Mouse (Mus musculus): ENCODE measurements around the gene Celf2. TPM values are rescaled to one million over a fixed set of nuclear protein-coding genes. Genes with fewer than 3 reads are reported as not detected.

Gene Celf2
- total RNA-seq, 2 experiments from 2014 or later, result 486 to 531 TPM

DNA sequence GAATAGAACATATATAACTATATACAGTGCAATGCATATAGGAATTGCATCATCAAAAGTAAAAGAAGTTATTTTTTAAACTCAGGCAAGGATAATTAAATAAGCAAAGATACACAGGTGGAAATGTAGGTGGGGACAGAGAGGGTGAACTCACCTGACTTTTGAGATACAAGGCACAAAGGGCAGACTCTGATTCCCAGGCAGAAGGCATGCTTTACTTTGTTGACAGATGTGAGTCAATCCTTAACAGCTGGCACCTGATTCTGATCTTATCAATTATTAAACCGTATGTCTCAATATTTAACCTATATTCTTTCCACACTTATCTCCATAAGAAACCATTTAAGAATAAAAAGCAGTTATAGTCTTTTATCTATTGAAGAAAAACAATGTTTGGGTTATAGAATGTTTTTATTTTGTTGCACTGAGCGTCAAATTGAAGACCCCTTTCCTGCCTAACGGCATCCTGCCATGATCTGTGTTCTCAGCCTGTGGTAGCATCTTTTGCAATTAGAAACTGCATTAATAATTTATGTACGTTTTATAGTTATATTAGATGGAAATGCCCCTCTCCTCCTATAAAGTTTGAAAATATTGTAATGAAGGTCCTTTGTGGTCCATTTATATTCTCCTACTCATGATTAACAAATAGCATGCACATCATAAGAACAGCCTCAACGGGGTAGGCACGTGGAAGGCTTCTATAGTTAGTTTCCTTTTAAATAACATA lies 491.8 kb downstream of the Celf2 start:
- DNase-seq, result no peak

- DNase-seq, result no peak
Observed at GRCm38 (mm10) chr2:7013126-7013525, 496.2 kb downstream of the Celf2 start.

DNA sequence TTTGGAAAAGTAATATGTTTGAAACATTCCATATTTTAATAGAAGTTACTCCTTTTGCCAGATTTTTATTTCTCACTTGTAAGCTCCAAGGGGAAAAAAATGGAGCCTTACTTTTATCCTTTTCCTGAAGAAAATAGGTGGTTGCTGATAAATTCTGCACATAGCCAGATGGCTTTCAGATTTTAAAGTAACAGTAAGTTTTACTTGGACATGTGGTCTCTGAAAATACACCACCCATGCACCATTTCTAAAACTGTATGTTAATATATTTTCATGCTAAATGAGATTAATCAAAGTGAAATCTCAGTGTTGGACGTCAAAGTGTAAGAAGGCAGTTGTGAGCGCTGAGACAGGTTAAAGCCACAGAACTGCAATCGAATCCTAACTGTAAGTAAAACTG lies 502.5 kb downstream of the Celf2 start:
- no peak for DNase-seq

- no peak for DNase-seq
Observed at GRCm38 (mm10) chr2:7001967-7002366, 507.4 kb downstream of the Celf2 start.

DNA sequence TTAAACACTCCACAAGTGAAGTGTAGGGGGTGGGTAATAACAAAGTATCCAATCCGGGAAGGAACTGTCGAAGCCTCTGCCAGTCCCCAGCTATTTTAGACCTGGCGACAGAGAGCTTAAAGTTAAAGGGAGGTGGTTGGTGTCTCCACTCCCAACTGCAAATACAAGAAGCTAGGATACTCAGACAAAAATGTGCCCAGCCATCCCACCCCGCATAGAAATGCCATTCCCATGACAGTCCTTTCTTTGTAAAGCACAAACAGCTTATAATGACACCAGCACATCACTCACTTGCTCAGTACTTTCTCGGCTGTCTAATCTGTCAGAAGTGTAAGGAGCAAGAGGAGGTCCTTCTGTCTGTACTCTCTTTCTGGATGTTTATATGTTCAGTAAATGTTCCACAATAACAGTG lies 518.3 kb downstream of the Celf2 start:
- DNase-seq, result no peak

DNA sequence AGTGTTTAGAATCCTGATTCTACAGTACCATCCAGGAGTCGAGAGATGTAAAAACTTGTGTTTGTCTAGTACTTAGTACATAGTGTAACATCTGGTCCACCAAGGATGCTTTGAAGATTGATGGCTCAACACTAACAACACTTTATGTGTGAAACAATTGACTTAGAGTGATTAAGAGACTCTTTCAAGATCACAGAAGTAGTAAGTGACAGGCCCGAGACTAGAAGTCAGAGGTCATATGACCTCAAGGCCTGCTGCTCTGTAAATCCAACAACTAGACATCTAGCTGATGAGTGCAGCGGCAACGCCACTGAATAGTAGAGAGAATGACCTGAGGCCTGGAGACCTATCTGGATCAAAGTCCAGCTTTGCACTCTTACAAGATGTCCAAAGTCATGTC lies 523.7 kb downstream of the Celf2 start:
- no peak for DNase-seq

DNA sequence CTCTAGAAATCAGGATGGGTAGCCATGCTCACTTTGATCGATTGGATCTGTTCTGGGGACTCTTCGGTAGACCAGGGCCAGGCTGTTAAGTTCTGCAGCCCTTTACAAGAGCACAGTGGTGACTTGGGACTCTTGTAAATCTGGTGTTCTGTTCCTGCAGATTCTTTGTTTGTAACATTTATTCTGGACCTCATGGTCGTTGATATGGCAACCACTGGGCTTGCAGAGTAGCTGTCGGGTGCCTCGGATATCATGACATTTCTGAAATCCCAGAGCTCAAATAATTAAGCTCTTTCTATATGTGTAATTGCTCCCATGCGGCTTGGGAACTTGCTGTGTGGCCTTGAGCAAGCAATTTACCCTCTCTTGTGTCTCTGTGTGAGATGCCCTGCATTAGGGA lies 525.5 kb downstream of the Celf2 start:
- no peak for DNase-seq

DNA sequence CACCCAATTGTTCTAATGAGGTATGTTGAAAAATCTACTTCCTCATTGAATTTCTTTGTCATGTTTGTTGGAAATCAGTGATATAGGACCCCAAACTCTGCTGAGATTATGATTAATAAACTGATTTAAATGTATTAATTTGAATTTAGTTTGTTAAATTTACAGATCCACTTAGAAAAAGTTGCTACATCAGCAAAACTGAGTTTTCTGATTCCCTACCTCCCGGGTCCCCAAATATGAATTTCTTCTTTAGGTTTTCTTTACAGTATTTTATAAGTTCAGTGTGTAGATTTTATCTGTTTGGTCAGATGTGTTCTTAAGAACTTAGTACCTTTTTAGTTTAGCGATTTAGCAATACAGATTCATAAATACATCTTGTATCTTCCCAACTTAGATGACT lies 533.1 kb downstream of the Celf2 start:
- DNase-seq, result no peak

- DNase-seq, result peak in 1 of 2 experiments; percentile 15
Observed at GRCm38 (mm10) chr2:6969228-6969627, 540.1 kb downstream of the Celf2 start.

- DNase-seq, result no peak
Observed at GRCm38 (mm10) chr2:6965243-6965642, 544.1 kb downstream of the Celf2 start.

- DNase-seq, result no peak
Observed at GRCm38 (mm10) chr2:6950702-6951101, 558.7 kb downstream of the Celf2 start.

GRCm38 (mm10) chr2:6945638-6946415 lies 563.5 kb downstream of the Celf2 start:
- DNase-seq, result no peak

DNA sequence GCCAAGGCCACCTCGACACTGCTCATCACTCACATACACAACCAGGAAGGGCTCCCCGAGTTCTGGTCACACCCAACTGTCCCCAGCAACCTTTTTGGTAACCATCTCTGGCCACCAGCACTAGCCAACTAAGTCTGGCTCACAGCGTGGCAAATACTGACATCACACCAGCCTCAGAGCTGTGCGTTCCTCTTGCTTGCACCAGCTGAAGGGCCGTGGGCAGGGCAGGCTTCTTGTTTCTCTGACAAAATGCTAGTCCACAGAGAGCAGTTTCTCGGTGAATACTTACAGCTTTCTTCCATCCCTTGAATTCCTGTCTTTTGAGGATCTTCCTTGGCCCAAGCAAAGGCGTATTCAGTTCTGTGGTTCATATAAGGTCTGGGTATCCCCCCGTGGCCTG lies 565.7 kb downstream of the Celf2 start:
- no peak for DNase-seq

- DNase-seq, result no peak
Observed at GRCm38 (mm10) chr2:6942635-6943390, 566.5 kb downstream of the Celf2 start.

- no peak for DNase-seq
Observed at GRCm38 (mm10) chr2:6939143-6939542, 570.2 kb downstream of the Celf2 start.

DNA sequence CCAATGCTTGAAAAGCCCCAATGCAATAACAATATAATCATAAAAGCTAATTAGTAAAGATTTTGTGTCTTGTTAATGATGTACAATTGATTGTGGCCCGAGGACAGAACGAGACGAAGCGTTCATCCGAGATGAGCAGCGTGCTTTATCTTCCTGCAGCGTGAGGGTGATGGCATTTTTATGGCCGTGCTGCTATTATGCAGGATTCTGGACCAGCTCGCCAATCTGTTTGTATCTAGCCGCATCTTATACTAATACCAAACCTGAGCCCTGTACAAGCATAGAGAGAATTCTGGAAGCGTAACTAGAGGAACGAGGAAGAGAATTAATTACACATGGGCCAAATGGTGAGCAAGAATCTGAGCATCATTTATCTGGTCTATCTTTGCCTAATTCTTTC lies 576.2 kb downstream of the Celf2 start:
- DNase-seq, result no peak

DNA sequence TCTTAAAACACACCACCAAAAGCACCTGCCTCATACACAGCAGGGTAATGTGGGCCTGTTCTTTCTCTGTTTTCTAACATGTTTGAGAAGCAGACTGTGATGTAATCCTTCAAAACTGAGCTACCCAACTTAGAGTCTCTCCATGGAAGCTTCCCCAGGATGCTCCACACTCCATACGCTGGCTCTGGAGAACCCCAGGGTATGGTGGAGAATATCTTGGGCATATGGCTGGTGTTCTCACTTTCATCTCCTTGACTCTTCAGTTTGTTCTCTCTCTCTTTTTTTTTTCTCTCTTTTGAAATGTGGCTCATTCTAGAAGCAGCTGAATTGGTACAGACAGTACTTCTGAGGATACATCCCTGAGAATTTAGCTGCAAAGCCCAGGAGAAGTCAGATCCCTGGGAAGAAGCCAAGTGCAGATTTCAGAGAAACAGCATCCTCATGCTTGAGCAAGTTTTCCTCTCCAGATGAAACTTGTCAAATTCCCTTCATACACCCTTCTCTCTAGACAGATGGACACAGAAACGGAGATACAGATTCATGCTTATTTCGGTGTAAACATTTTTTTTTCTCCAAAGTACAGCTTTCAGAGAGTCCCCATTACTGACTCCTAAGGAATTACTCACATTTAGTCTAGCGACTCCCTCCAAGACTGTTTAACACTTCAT lies 581.5 kb downstream of the Celf2 start:
- no peak for DNase-seq

DNA sequence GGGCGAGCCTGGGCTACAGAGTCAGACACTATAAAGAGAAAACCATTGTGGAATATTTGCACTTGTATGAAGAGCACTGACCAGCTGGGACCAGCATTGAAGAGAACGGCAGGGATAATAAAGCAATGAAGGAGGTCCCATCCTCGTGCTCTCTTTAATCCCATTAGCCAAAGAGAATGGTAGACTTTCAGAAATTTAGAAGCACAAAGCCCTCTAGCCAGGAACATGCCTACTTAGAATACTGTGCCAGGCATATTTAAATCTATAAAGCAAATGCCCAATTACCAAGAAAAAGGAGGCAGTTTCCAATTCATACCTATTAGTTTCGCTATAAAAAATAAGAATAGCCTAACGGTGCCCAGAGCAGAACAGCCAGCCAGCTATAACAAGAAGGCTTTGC lies 583.9 kb downstream of the Celf2 start:
- DNase-seq, result no peak

GRCm38 (mm10) chr2:6923738-6924474 lies 585.5 kb downstream of the Celf2 start:
- no peak for DNase-seq

GRCm38 (mm10) chr2:6915386-6915785 lies 594.0 kb downstream of the Celf2 start:
- no peak for DNase-seq

DNA sequence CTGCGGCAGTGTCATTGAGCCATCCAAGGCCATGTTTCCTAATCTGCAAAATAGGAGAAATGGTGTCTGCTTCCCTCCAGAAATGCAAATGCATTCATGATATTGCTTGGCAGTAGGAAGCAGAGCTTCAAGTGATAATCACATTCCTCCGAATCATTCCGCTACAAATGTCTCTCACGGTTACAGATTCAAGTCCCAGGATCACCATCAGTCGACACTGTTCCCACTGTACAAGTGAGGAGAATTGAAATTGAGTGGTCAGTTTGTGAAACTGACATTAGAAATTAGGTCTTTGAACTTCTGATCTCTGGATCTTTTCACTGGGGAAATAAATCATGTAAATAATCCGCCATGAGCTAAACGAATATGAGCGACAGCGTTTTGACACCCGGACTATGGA lies 596.0 kb downstream of the Celf2 start:
- no peak for DNase-seq

DNA sequence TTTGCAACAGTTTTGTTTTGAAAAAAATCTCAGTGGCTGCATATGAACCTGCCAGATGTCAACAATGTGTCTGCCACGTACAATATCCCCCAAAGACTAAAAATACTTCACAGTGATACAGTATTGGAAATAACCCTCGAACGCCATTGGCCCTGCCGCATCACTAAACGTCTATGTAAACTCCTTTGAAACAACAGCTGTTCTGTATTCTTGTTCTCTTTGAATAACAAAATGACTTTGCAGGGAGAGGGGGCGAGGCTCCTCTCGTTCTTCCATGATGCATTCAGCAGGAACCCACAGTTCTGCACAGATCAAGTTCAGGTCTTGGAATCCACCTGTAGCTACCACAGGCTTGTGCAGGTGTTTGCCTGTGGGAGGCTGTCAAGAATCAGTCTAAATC lies 597.4 kb downstream of the Celf2 start:
- DNase-seq, result peak; percentile 58 to 59
